ENCODE assay signal across 10 mouse cellular contexts in genomic region chr14:79518761-79519662, GRCm38 (mm10). TPM values are rescaled to one million over a fixed set of nuclear protein-coding genes. Genes with fewer than 3 reads are reported as not detected.
A peak's percentile ranks its signal among the peaks of the same experiment; 100 is the strongest.
DNase-seq lines count a peak whose midpoint lies in the region; ATAC-seq and TF ChIP-seq lines count a peak whose summit lies in the region.
"Had no signal": no experiment of that assay in that cellular context is flagged by ENCODE, and none has a peak within 500 bp of the region (broad histone marks: within the 10 kb centered on the region; RNA-seq: fewer than 3 reads in every experiment).

No protein-coding gene starts in this region.

- no peak for TF ChIP-seq POLR2A in kidney, adult 2 months (IDR thresholded peaks at IDR 0.05; ENCODE audit: low read depth, low read length)
- peak; percentile 32; the same call in 1 of the 2 replicates for TF ChIP-seq POLR2A in CH12.LX (IDR thresholded peaks at IDR 0.05; ENCODE audit: low read depth, low read length)

- 35% methylated on average over 19 of the region's 19 CpGs for WGBS in kidney, adult 2 months
- 74% methylated on average over 19 of the region's 19 CpGs for WGBS in kidney, embryonic 15.5 days

- peaks cover 30% of the 10 kb centered on the region for H3K4me1 ChIP-seq in kidney, adult 2 months (ENCODE audit: control insufficient read depth, insufficient read depth, low read length)
- H3K4me1 ChIP-seq in kidney, embryonic 15.5 days: 0 out of 2 replicates have a peak, but pooled peaks cover 9% of the 10 kb centered on the region
- peaks cover 4 to 36% of the 10 kb centered on the region in 2 experiments for H3K4me1 ChIP-seq in CH12.LX (ENCODE audit: control insufficient read depth in 1 of 2, insufficient read depth in 2 of 2)
- peaks cover 28% of the 10 kb centered on the region for H3K4me1 ChIP-seq in brown adipose tissue, adult 24 weeks (ENCODE audit: control insufficient read depth, insufficient read depth, insufficient read length, low read length)

- dilution Hi-C loops in CH12.LX (cut with MboI; ENCODE audit: extremely low pct_ligation_motif_present, extremely low pct_unique_long_range_greater_than_20kb, low sequenced_read_pairs): no loop called here

- peak; percentile 56 for DNase-seq in kidney, adult 2 months
- DNase-seq in CH12.LX (ENCODE audit: extremely low read depth): no peak
- no peak for DNase-seq in embryo, embryonic 11 days
- no peak for DNase-seq in frontal cortex, postnatal 14 days (ENCODE audit: low spot score in 2 of 2)
- DNase-seq in right cerebral cortex, adult 2 months (ENCODE audit: low spot score in 2 of 2): no peak
- DNase-seq: gastrocnemius, postnatal 25 days; kidney, postnatal 25 days had no signal

- TF ChIP-seq CTCF in kidney, adult 2 months (conservative IDR thresholded peaks at IDR 0.05; ENCODE audit: insufficient read depth, insufficient read length, low read depth, low read length): no peak
- no peak for TF ChIP-seq CTCF in CH12.LX (conservative IDR thresholded peaks at IDR 0.05 in 1 of 2, IDR thresholded peaks at IDR 0.05 in 1 of 2; ENCODE audit: low read depth in 2 of 2, low read length in 2 of 2)

- in situ Hi-C loops in CH12.LX (cut with MboI; ENCODE audit: low pct_ligation_motif_present, low pct_unique_long_range_greater_than_20kb, low sequenced_read_pairs): no loop called here

- no peak for ATAC-seq in kidney, embryonic 15.5 days (replicated peaks; ENCODE audit: low FRiP score)
- 0 out of 2 replicates have a peak, but pooled peaks have one; percentile 2 for ATAC-seq in megakaryocyte progenitor cell, adult 5-6 weeks (replicated peaks; ENCODE audit: poor library complexity)

- no peak overlapping the region for H3K4me2 ChIP-seq in kidney, embryonic 15.5 days
- H3K4me2 ChIP-seq in CH12.LX (ENCODE audit: insufficient read depth, low read depth, poor library complexity, severe bottlenecking): peak overlapping the region; percentile 99

- no peaks in the 10 kb centered on the region for H3K9me3 ChIP-seq in kidney, embryonic 15.5 days (replicated peaks)
- H3K9me3 ChIP-seq in CH12.LX (replicated peaks; ENCODE audit: low read length): no peaks in the 10 kb centered on the region

- no peak for TF ChIP-seq RAD21 in CH12.LX (IDR thresholded peaks at IDR 0.05; ENCODE audit: low read depth, low read length)

- TF ChIP-seq EP300 in CH12.LX (IDR thresholded peaks at IDR 0.05; ENCODE audit: low read length): peak; percentile 10; the same call in 1 of the 2 replicates

- H3K27ac ChIP-seq in kidney, adult 2 months (ENCODE audit: insufficient read depth, low read depth, low read length): peak overlapping the region; percentile 83
- H3K27ac ChIP-seq in kidney, embryonic 15.5 days: no peak overlapping the region
- peak overlapping the region; percentile 89 for H3K27ac ChIP-seq in CH12.LX (ENCODE audit: insufficient read depth, low read depth)
- peak overlapping the region; percentile 82 for H3K27ac ChIP-seq in brown adipose tissue, adult 24 weeks (replicated peaks; ENCODE audit: low read depth, low read length)

- no peaks in the 10 kb centered on the region for H3K27me3 ChIP-seq in kidney, adult 2 months (replicated peaks; ENCODE audit: control insufficient read depth, insufficient read depth, low read length)
- no peaks in the 10 kb centered on the region for H3K27me3 ChIP-seq in kidney, embryonic 15.5 days
- H3K27me3 ChIP-seq in CH12.LX (replicated peaks): no peaks in the 10 kb centered on the region

- H3K79me2 ChIP-seq in CH12.LX (replicated peaks; ENCODE audit: control insufficient read depth, extremely low read depth, insufficient read depth, poor library complexity, severe bottlenecking): peaks cover 82% of the 10 kb centered on the region

- no peak overlapping the region for H3K4me3 ChIP-seq in kidney, adult 2 months (ENCODE audit: insufficient read depth, low read depth, low read length)
- no peak overlapping the region for H3K4me3 ChIP-seq in kidney, embryonic 15.5 days (replicated peaks)
- H3K4me3 ChIP-seq in CH12.LX (replicated peaks in 1 of 3; ENCODE audit: low read depth in 2 of 3, low read length in 2 of 3, poor library complexity in 1 of 3): peak overlapping the region; percentile 65 to 83 (median 77)
- H3K4me3 ChIP-seq in brown adipose tissue, adult 24 weeks (ENCODE audit: insufficient read depth, low read depth, low read length): peak overlapping the region; percentile 42

- H3K9ac ChIP-seq in kidney, embryonic 15.5 days: no peak overlapping the region
- H3K9ac ChIP-seq in CH12.LX (ENCODE audit: insufficient read depth, low read depth): peak overlapping the region; percentile 84

- H3K36me3 ChIP-seq in kidney, adult 2 months (ENCODE audit: control insufficient read depth, insufficient read depth, low read length): no peaks in the 10 kb centered on the region
- H3K36me3 ChIP-seq in kidney, embryonic 15.5 days: no peaks in the 10 kb centered on the region
- H3K36me3 ChIP-seq in CH12.LX (replicated peaks in 1 of 2; ENCODE audit: control insufficient read depth in 1 of 2, insufficient read depth in 1 of 2, low read length in 1 of 2): peaks cover 3 to 9% of the 10 kb centered on the region in 2 experiments

TF ChIP-seq in CH12.LX, 34 proteins besides CTCF, POLR2A, EP300 and RAD21:
- no peak for TF ChIP-seq BHLHE40 (IDR thresholded peaks at IDR 0.05; ENCODE audit: low read depth, low read length)
- peak; percentile 29; the same call in 1 of the 2 replicates for TF ChIP-seq SIN3A (IDR thresholded peaks at IDR 0.05; ENCODE audit: low read length)
- peak; percentile 41; the same call in 1 of the 2 replicates for TF ChIP-seq MXI1 (IDR thresholded peaks at IDR 0.05; ENCODE audit: low read depth, low read length)
- peak; percentile 43; the same call in 1 of the 2 replicates for TF ChIP-seq MAX (IDR thresholded peaks at IDR 0.05; ENCODE audit: low read length)
- no peak for TF ChIP-seq GABPA (IDR thresholded peaks at IDR 0.05; ENCODE audit: insufficient replicate concordance, low read depth, low read length)
- no peak for TF ChIP-seq ZC3H11A (IDR thresholded peaks at IDR 0.05; ENCODE audit: low read depth, low read length)
- peak; percentile 58 for TF ChIP-seq CHD1 (IDR thresholded peaks at IDR 0.05; ENCODE audit: low read depth, low read length)
- no peak for TF ChIP-seq MYC (IDR thresholded peaks at IDR 0.05; ENCODE audit: low read depth, low read length)
- 0 out of 2 replicates have a peak, but pooled peaks have one; percentile 25 for TF ChIP-seq CHD2 (IDR thresholded peaks at IDR 0.05; ENCODE audit: low read length)
- TF ChIP-seq IRF4 (IDR thresholded peaks at IDR 0.05; ENCODE audit: low read depth, low read length): peak; percentile 19; the same call in 1 of the 2 replicates

RNA-seq across cellular contexts. Expression of gene Wbp4, which starts 37.7 kb away (rescaled TPM):
- 4.7 and 5.0 TPM in 2 replicates for polyA plus RNA-seq in kidney, adult 2 months (2012; rRNA removed)
- polyA plus RNA-seq in kidney, embryonic 15.5 days (2015; fragmentation: Nextera tagmentation; extraction: Ambion mirVana): 40.8 and 41.2 TPM in 2 replicates
- total RNA-seq in CH12.LX (2012; rRNA removed): 31.3 and 36.8 TPM in 2 replicates
- 36.2 and 39.9 TPM in 2 replicates for total RNA-seq in CH12.LX (2014; rRNA removed)
- 68.5 and 69.4 TPM in 2 replicates for polyA plus RNA-seq in CH12.LX (2012; ENCODE audit: insufficient read length, low read depth)
- 25.0 and 28.1 TPM in 2 replicates for polyA plus RNA-seq in brown adipose tissue, adult 24 weeks (2012; ENCODE audit: insufficient read depth, insufficient read length, missing spikeins)
- 33.6 and 34.2 TPM in 2 replicates for total RNA-seq in megakaryocyte progenitor cell, adult 5-6 weeks (2015)
- 50.2 and 84.2 TPM in 2 replicates for total RNA-seq in megakaryocyte progenitor cell, adult 5-6 weeks (2017)

RNA-seq across cellular contexts. Expression of gene Elf1, which starts 38.0 kb away (rescaled TPM):
- polyA plus RNA-seq in kidney, adult 2 months (2012; rRNA removed): 15.3 and 15.4 TPM in 2 replicates
- polyA plus RNA-seq in kidney, embryonic 15.5 days (2015; fragmentation: Nextera tagmentation; extraction: Ambion mirVana): 13.7 and 14.7 TPM in 2 replicates
- total RNA-seq in CH12.LX (2012; rRNA removed): 37.1 and 41.2 TPM in 2 replicates
- 71.7 and 85.2 TPM in 2 replicates for total RNA-seq in CH12.LX (2014; rRNA removed)
- 49.6 and 54.4 TPM in 2 replicates for polyA plus RNA-seq in CH12.LX (2012; ENCODE audit: insufficient read length, low read depth)
- 10.0 and 11.5 TPM in 2 replicates for polyA plus RNA-seq in brown adipose tissue, adult 24 weeks (2012; ENCODE audit: insufficient read depth, insufficient read length, missing spikeins)
- 96.8 and 98.3 TPM in 2 replicates for total RNA-seq in megakaryocyte progenitor cell, adult 5-6 weeks (2015)
- total RNA-seq in megakaryocyte progenitor cell, adult 5-6 weeks (2017): 178 and 189 TPM in 2 replicates

Comparison
In these comparisons a context has a peak if more than half of its experiments do, and no peak if none do; other contexts are left out.
1. H3K4me3 ChIP-seq: peak in CH12.LX (3 of 3) and brown adipose tissue, adult 24 weeks (single experiment); none in kidney, adult 2 months (single experiment) and kidney, embryonic 15.5 days (single experiment).